24 mouse cellular contexts compared by ENCODE assay signal in genomic region chr5:117164923-117165322, GRCm38 (mm10).
"Had no signal": no experiment of that assay in that cellular context is flagged by ENCODE, and none has a peak within 500 bp of the region (broad histone marks: within the 10 kb centered on the region; RNA-seq: fewer than 3 reads in every experiment).

No protein-coding gene starts in this region.

- H3K9ac ChIP-seq: heart, embryonic 13.5 days; heart, embryonic 15.5 days; hindbrain, embryonic 12.5 days; hindbrain, embryonic 14.5 days; intestine, embryonic 15.5 days; limb, embryonic 12.5 days; liver, embryonic 13.5 days had no signal

- H3K27me3 ChIP-seq: heart, embryonic 13.5 days; heart, embryonic 15.5 days; hindbrain, embryonic 12.5 days; intestine, embryonic 15.5 days; limb, embryonic 12.5 days; liver, embryonic 13.5 days had no signal

- H3K27ac ChIP-seq: heart, adult 2 months; heart, embryonic 13.5 days; heart, embryonic 15.5 days; hindbrain, embryonic 10.5 days; hindbrain, embryonic 12.5 days; hindbrain, embryonic 14.5 days; intestine, embryonic 15.5 days; layer of hippocampus, adult 2 months; left cerebral cortex, adult 2 months; limb, embryonic 10.5 days; limb, embryonic 12.5 days; liver, embryonic 13.5 days had no signal

- ATAC-seq: hindbrain, embryonic 16.5 days; inflammation-experienced regulatory T-cells, adult 6 months; intestine, embryonic 15.5 days had no signal

- H3K9me3 ChIP-seq: heart, embryonic 13.5 days; heart, embryonic 15.5 days; hindbrain, embryonic 10.5 days; hindbrain, embryonic 12.5 days; intestine, embryonic 15.5 days; limb, embryonic 10.5 days; limb, embryonic 12.5 days; liver, embryonic 13.5 days had no signal

- H3K4me2 ChIP-seq: heart, embryonic 11.5 days; heart, embryonic 13.5 days; heart, embryonic 15.5 days; hindbrain, embryonic 12.5 days; hindbrain, embryonic 14.5 days; intestine, embryonic 15.5 days; limb, embryonic 12.5 days; liver, embryonic 13.5 days had no signal

- H3K4me3 ChIP-seq: heart, adult 2 months; heart, embryonic 13.5 days; heart, embryonic 15.5 days; hindbrain, embryonic 10.5 days; hindbrain, embryonic 12.5 days; intestine, embryonic 15.5 days; layer of hippocampus, adult 2 months; left cerebral cortex, adult 2 months; limb, embryonic 10.5 days; limb, embryonic 12.5 days; liver, embryonic 13.5 days had no signal

- DNase-seq: gastrocnemius, postnatal 10 days; gastrocnemius, postnatal 25 days; heart, adult 2 months; heart, postnatal 14 days; heart, postnatal 4 days; kidney, adult 18-20 months; kidney, adult 8-10 months; kidney, postnatal 10 days; kidney, postnatal 25 days; kidney, postnatal 4 days; liver, embryonic 13.5 days had no signal

- H3K36me3 ChIP-seq: heart, embryonic 15.5 days; hindbrain, embryonic 10.5 days; hindbrain, embryonic 12.5 days; limb, embryonic 10.5 days; limb, embryonic 12.5 days had no signal
